Mouse (Mus musculus) liver, embryonic 12.5 days (tissue): Measurements from ENCODE around the gene Cplx2. TPM values are rescaled to one million over a fixed set of nuclear protein-coding genes. Genes with fewer than 3 reads are reported as not detected.

Experiments used
- ATAC-seq: fragments of 200-750 bp; cut with Nextera tagmentation; 2 replicates; pipeline ENCODE4 v1.8.0; 2017; ENCODE audit warnings: moderate number of reproducible peaks, mild to moderate bottlenecking, moderate library complexity
- H3K27ac ChIP-seq: fragments of 300-500 bp; sonication (generic); 2 replicates; pipeline ENCODE4 v1.5.1; 2016; ENCODE audit warnings: mild to moderate bottlenecking
- H3K27me3 ChIP-seq: fragments of 300-500 bp; sonication (generic); replicated peaks from 2 replicates; pipeline ENCODE4 v1.6.1; 2016; ENCODE audit warnings: mild to moderate bottlenecking, moderate library complexity
- H3K36me3 ChIP-seq: fragments of 300-500 bp; sonication (generic); 2 replicates; pipeline ENCODE4 v1.6.1; 2016; ENCODE audit warnings: mild to moderate bottlenecking, moderate library complexity
- H3K4me1 ChIP-seq: fragments of 300-500 bp; sonication (generic); 2 replicates; pipeline ENCODE4 v1.6.1; 2016
- H3K4me2 ChIP-seq: fragments of 300-500 bp; sonication (generic); 2 replicates; pipeline ENCODE4 v1.6.1; 2016; ENCODE audit warnings: mild to moderate bottlenecking, moderate library complexity
- H3K4me3 ChIP-seq: fragments of 300-500 bp; sonication (generic); 2 replicates; pipeline ENCODE4 v1.5.1; 2016; ENCODE audit warnings: mild to moderate bottlenecking, moderate library complexity
- H3K9ac ChIP-seq: fragments of 300-500 bp; sonication (generic); 2 replicates; pipeline ENCODE4 v1.6.1; 2016; ENCODE audit warnings: mild to moderate bottlenecking, moderate library complexity
- H3K9me3 ChIP-seq: fragments of 300-500 bp; sonication (generic); replicated peaks from 2 replicates; pipeline ENCODE4 v1.6.1; 2016; ENCODE audit warnings: mild to moderate bottlenecking, moderate library complexity
- WGBS: fragments of 180-500 bp; shearing (Covaris S2); methylation state at CpG from one replicate; pipeline ENCODE4 v1.1.7; 2016; ENCODE audit not compliant: insufficient replicate concordance; 5-methylcytosine and 5-hydroxymethylcytosine counted together
- polyA plus RNA-seq: library from polyadenylated mRNA; unstranded; fragments of >200 nt; fragmentation: Nextera tagmentation; extraction: Ambion mirVana; gene quantifications from 2 replicates; pipeline ENCODE4 v1.2.1, GENCODE M21; 2016

Gene Cplx2
- polyA plus RNA-seq, 1 experiment from 2014 or later, result 0.52 TPM

GRCm38 (mm10) chr13:54337058-54337457 lies 34.1 kb upstream of the Cplx2 start:
- Histone ChIP-seq H3K4me2 (no peak overlapping the region), H3K4me1 (peaks cover under 1% of the 10 kb centered on the region; the same call in 1 of the 2 replicates), H3K9ac (no peak overlapping the region), H3K4me3 (no peak overlapping the region), H3K27ac (no peak overlapping the region), H3K27me3 (no peaks in the 10 kb centered on the region), H3K9me3 (no peaks in the 10 kb centered on the region), H3K36me3 (no peaks in the 10 kb centered on the region)
- WGBS, result 63% methylated on average over 6 of the region's 6 CpGs
- no peak for ATAC-seq

- H3K4me2 ChIP-seq, result no peak overlapping the region
- H3K27me3 ChIP-seq, result no peaks in the 10 kb centered on the region
- H3K9ac ChIP-seq, result no peak overlapping the region
- H3K9me3 ChIP-seq, result no peaks in the 10 kb centered on the region
- H3K4me3 ChIP-seq, result no peak overlapping the region
- no peak for ATAC-seq
- no peaks in the 10 kb centered on the region; the same call in 1 of the 2 replicates for H3K4me1 ChIP-seq
- no peak overlapping the region for H3K27ac ChIP-seq
- WGBS, result 64% methylated on average over 7 of the region's 7 CpGs
- H3K36me3 ChIP-seq, result no peaks in the 10 kb centered on the region
These were observed 33.6 kb upstream of the Cplx2 start for GRCm38 (mm10) chr13:54337541-54337940.

- Histone ChIP-seq H3K27ac (no peak overlapping the region), H3K4me1 (no peaks in the 10 kb centered on the region), H3K4me3 (no peak overlapping the region), H3K9me3 (no peaks in the 10 kb centered on the region), H3K9ac (no peak overlapping the region), H3K27me3 (no peaks in the 10 kb centered on the region), H3K4me2 (no peak overlapping the region), H3K36me3 (no peaks in the 10 kb centered on the region)
- 60% methylated on average over 5 of the region's 5 CpGs for WGBS
- ATAC-seq, result no peak
These were observed 32.3 kb upstream of the Cplx2 start for GRCm38 (mm10) chr13:54338815-54339214.

- H3K4me1 ChIP-seq, result no peaks in the 10 kb centered on the region
- 72% methylated on average over 15 of the region's 15 CpGs for WGBS
- no peaks in the 10 kb centered on the region for H3K36me3 ChIP-seq
- no peak overlapping the region for H3K4me3 ChIP-seq
- H3K9me3 ChIP-seq, result no peaks in the 10 kb centered on the region
- no peak overlapping the region for H3K9ac ChIP-seq
- no peaks in the 10 kb centered on the region for H3K27me3 ChIP-seq
- H3K27ac ChIP-seq, result no peak overlapping the region
- no peak overlapping the region for H3K4me2 ChIP-seq
- no peak for ATAC-seq
These were observed 25.1 kb upstream of the Cplx2 start for GRCm38 (mm10) chr13:54345885-54346647.

DNA sequence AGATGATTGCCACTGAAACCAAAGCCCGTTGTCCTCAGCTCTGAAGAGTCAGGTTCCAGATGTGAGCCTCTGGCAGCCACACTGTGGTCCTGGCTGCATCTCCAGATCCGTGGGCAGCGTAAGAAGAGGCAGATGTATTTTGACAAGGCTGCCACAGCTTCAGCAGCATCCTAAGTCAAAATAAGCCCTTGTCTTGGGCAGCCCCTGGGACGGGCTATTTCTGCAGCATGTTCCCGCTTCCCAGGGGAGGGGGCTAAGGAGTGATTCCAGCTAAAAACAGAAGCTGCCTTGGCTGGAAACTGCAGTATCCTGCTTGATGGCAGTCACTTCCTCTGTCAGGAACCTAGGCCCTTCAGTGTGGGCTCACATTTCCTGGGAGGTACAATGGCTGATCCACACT lies 23.1 kb upstream of the Cplx2 start:
- Histone ChIP-seq H3K9me3 (no peaks in the 10 kb centered on the region), H3K4me3 (no peak overlapping the region), H3K4me2 (no peak overlapping the region), H3K36me3 (no peaks in the 10 kb centered on the region), H3K9ac (no peak overlapping the region), H3K27me3 (no peaks in the 10 kb centered on the region), H3K27ac (no peak overlapping the region), H3K4me1 (no peaks in the 10 kb centered on the region)
- ATAC-seq, result no peak
- WGBS, result 56% methylated on average over 5 of the region's 5 CpGs

- Histone ChIP-seq H3K4me2 (no peak overlapping the region), H3K9me3 (no peaks in the 10 kb centered on the region), H3K4me3 (no peak overlapping the region), H3K27ac (no peak overlapping the region), H3K36me3 (no peaks in the 10 kb centered on the region), H3K27me3 (no peaks in the 10 kb centered on the region), H3K4me1 (no peaks in the 10 kb centered on the region), H3K9ac (no peak overlapping the region)
- 66% methylated on average over 10 of the region's 10 CpGs for WGBS
- no peak for ATAC-seq
These were observed 21.9 kb upstream of the Cplx2 start for GRCm38 (mm10) chr13:54349126-54349759.

- WGBS, result 77% methylated on average over 4 of the region's 4 CpGs
These were observed 13.7 kb upstream of the Cplx2 start for GRCm38 (mm10) chr13:54357420-54357819.

DNA sequence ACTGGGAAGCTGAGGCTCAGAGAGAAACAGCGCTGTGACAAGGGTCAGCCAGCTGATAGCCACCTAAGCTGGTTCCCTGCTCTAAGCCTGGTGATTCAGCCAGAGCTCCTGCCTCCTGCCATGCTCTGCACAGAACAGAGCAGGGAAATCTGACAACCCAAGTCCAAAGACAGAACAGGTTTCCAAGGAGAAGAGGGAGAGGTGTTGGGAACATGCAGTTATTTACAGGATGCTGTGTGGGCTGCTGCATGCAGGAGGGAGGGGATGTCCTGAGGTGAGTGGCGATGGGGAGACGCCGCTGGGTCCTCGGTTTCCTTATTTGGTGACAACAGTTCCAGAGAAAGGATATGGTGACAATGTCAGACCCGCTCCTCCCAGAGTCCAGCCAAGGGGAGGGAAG lies 12.0 kb upstream of the Cplx2 start:
- Histone ChIP-seq H3K27me3 (no peaks in the 10 kb centered on the region), H3K4me3 (no peak overlapping the region), H3K4me2 (no peak overlapping the region), H3K9me3 (no peaks in the 10 kb centered on the region), H3K36me3 (no peaks in the 10 kb centered on the region), H3K4me1 (no peaks in the 10 kb centered on the region), H3K9ac (no peak overlapping the region), H3K27ac (no peak overlapping the region)
- 75% methylated on average over 6 of the region's 6 CpGs for WGBS
- no peak for ATAC-seq

More at GRCm38 (mm10) chr13:54357420-54357819, 13.7 kb upstream of the Cplx2 start:
- H3K27me3 ChIP-seq, result no peaks in the 10 kb centered on the region
- no peak for ATAC-seq
- H3K9ac ChIP-seq, result no peak overlapping the region
- H3K4me2 ChIP-seq, result no peak overlapping the region
- no peaks in the 10 kb centered on the region for H3K9me3 ChIP-seq
- no peaks in the 10 kb centered on the region for H3K36me3 ChIP-seq
- H3K4me1 ChIP-seq, result no peaks in the 10 kb centered on the region
- no peak overlapping the region for H3K4me3 ChIP-seq
- no peak overlapping the region for H3K27ac ChIP-seq

DNA sequence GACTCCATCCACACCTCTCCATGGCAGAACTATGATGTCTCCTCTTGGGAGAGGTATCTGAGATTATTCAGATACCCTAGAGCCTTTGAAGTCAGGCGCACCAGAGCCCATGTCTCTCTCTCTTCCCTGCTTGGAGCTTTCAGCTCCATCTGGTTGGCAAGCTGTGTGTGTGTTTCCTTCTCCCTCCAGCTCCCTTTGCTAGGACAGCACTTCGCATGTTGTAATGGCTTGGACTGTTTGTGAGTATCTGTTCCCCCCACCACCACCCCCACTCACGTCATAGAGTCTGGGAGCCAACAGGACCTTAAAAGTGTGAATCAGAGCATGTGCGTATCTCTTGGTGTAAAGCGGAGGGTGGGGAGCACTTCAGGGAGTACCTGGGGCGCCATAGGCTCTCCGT lies 6.5 kb upstream of the Cplx2 start:
- Histone ChIP-seq H3K9me3 (no peaks in the 10 kb centered on the region), H3K27me3 (peaks cover 11% of the 10 kb centered on the region), H3K4me2 (no peak overlapping the region), H3K4me3 (no peak overlapping the region), H3K36me3 (no peaks in the 10 kb centered on the region), H3K27ac (no peak overlapping the region), H3K9ac (no peak overlapping the region), H3K4me1 (no peaks in the 10 kb centered on the region)
- ATAC-seq, result no peak
- WGBS, result 67% methylated on average over 7 of the region's 7 CpGs

GRCm38 (mm10) chr13:54367758-54368157 lies 3.4 kb upstream of the Cplx2 start:
- 61% methylated on average over 6 of the region's 6 CpGs for WGBS
- H3K36me3 ChIP-seq, result no peaks in the 10 kb centered on the region
- no peak overlapping the region for H3K27ac ChIP-seq
- peaks cover 42% of the 10 kb centered on the region for H3K27me3 ChIP-seq
- no peaks in the 10 kb centered on the region for H3K9me3 ChIP-seq
- no peak for ATAC-seq
- H3K4me2 ChIP-seq, result no peak overlapping the region
- no peak overlapping the region for H3K9ac ChIP-seq
- no peak overlapping the region for H3K4me3 ChIP-seq
- H3K4me1 ChIP-seq, result peaks cover 11% of the 10 kb centered on the region; the same call in 1 of the 2 replicates

DNA sequence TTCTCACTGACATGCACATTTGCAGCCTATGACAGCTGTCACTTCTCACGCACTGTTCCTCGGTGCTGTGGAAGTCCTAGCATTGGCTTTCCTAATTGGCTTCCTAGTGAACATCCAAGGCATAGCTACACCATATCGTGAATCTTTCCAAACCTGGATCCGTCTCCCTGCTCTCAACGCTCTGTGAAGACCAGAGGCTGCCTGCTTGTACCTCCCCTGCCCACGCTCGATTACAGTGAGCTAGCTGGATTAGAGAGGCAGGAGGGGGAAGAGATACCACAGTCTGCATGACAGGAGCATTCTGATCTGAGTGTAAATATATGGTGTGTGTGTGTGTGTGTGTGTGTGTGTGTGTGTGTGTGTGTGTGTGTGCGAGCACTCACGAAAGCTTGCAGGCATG lies 3.0 kb upstream of the Cplx2 start:
- ATAC-seq, result no peak

More for the DNA sequence above, 3.0 kb upstream of the Cplx2 start:
- H3K27ac ChIP-seq, result no peak overlapping the region
- 63% methylated on average over 9 of the region's 9 CpGs for WGBS
- peaks cover 11% of the 10 kb centered on the region; the same call in 1 of the 2 replicates for H3K4me1 ChIP-seq
- no peak overlapping the region for H3K9ac ChIP-seq
- H3K9me3 ChIP-seq, result no peaks in the 10 kb centered on the region
- no peak overlapping the region for H3K4me3 ChIP-seq
- H3K4me2 ChIP-seq, result no peak overlapping the region
- peaks cover 44% of the 10 kb centered on the region for H3K27me3 ChIP-seq
- no peaks in the 10 kb centered on the region for H3K36me3 ChIP-seq
